Mouse (Mus musculus): Measurements from ENCODE around the gene Clec2d.

GRCm38 (mm10) chr6:129223611-129224010, 43.2 kb downstream of the Clec2d start:
- no peak for TF ChIP-seq POLR2A (IDR thresholded peaks at IDR 0.05; ENCODE audit: borderline replicate concordance, extremely low read depth, low read depth, low read length)
- no peak for TF ChIP-seq CTCF (IDR thresholded peaks at IDR 0.05; ENCODE audit: insufficient read depth, low read length)

Measured in lung, adult 2 months (tissue).